Mouse (Mus musculus) thymus, adult 2 months (tissue): Measurements from ENCODE around the gene Olfr1076.

Experiments
- CTCF ChIP-seq: fragments of 200-500 bp; IDR thresholded peaks from 2 replicates; pipeline ENCODE4 v1.5.1; 2012; ENCODE audit warnings: mild to moderate bottlenecking, control low read depth, low read length, moderate library complexity, borderline replicate concordance; ENCODE audit not compliant: control insufficient read depth, poor library complexity, insufficient read depth; ENCODE audit errors: extremely low read depth
- POLR2A ChIP-seq: fragments of 200-500 bp; IDR thresholded peaks from 2 replicates; pipeline ENCODE4 v1.6.1; 2012; ENCODE audit warnings: mild to moderate bottlenecking, low read length, control low read depth, moderate library complexity; ENCODE audit not compliant: control insufficient read depth, poor library complexity, insufficient read depth; ENCODE audit errors: extremely low read depth

GRCm38 (mm10) chr2:86530991-86531390 is 22.7 kb downstream of the Olfr1076 start:
- TF ChIP-seq CTCF (no peak), POLR2A (no peak)
